Mouse (Mus musculus) stomach, embryonic 14.5 days (tissue): Measurements from ENCODE around the gene Rph3al. TPM values are rescaled to one million over a fixed set of nuclear protein-coding genes. Genes with fewer than 3 reads are reported as not detected.

Source experiments
- ATAC-seq: fragments of 200-750 bp; cut with Nextera tagmentation; 2 replicates; pipeline ENCODE4 v1.8.0; 2017; ENCODE audit warnings: low read depth, moderate TSS enrichment; ENCODE audit not compliant: insufficient number of reproducible peaks, insufficient read depth, low FRiP score
- H3K27ac ChIP-seq: fragments of 300-500 bp; sonication (generic); 2 replicates; pipeline ENCODE4 v1.5.1; 2014; ENCODE audit warnings: mild to moderate bottlenecking, low read length, moderate library complexity, mixed read lengths
- H3K27me3 ChIP-seq: fragments of 300-500 bp; sonication (generic); 2 replicates; pipeline ENCODE4 v1.6.1; 2014; ENCODE audit warnings: low read length, control low read depth, mixed read lengths; ENCODE audit not compliant: control insufficient read depth, insufficient read depth
- H3K36me3 ChIP-seq: fragments of 300-500 bp; sonication (generic); 2 replicates; pipeline ENCODE4 v1.6.1; 2014; ENCODE audit warnings: mild to moderate bottlenecking, control low read depth, low read length, moderate library complexity, mixed read lengths; ENCODE audit not compliant: control insufficient read depth, insufficient read depth
- H3K4me1 ChIP-seq: fragments of 300-500 bp; sonication (generic); 2 replicates; pipeline ENCODE4 v1.6.1; 2014; ENCODE audit warnings: low read length, control low read depth, mixed read lengths; ENCODE audit not compliant: control insufficient read depth, insufficient read depth
- H3K4me2 ChIP-seq: fragments of 300-500 bp; sonication (generic); replicated peaks from 2 replicates; pipeline ENCODE4 v1.6.1; 2014; ENCODE audit warnings: low read depth, low read length, control low read depth
- H3K4me3 ChIP-seq: fragments of 300-500 bp; sonication (generic); 2 replicates; pipeline ENCODE4 v1.5.1; 2014; ENCODE audit warnings: low read depth, low read length, control low read depth
- H3K9ac ChIP-seq: fragments of 300-500 bp; sonication (generic); replicated peaks from 2 replicates; pipeline ENCODE4 v1.6.1; 2014; ENCODE audit warnings: low read depth, mild to moderate bottlenecking, control low read depth, low read length, moderate library complexity, mixed read lengths
- H3K9me3 ChIP-seq: fragments of 300-500 bp; sonication (generic); 2 replicates; pipeline ENCODE4 v1.6.1; 2016; ENCODE audit warnings: low read depth, low read length, control low read depth; ENCODE audit not compliant: control insufficient read depth
- WGBS: fragments of 180-500 bp; shearing (Covaris S2); extraction: QIAGEN DNeasy Blood & Tissue Kit; methylation state at CpG from one replicate; pipeline ENCODE4 v1.1.7; 2014; 5-methylcytosine and 5-hydroxymethylcytosine counted together
- polyA plus RNA-seq: library from polyadenylated mRNA; unstranded; fragments of >200 nt; fragmentation: Nextera tagmentation; extraction: Ambion mirVana; gene quantifications from 2 replicates; pipeline ENCODE4 v1.2.1, GENCODE M21; 2014

Gene Rph3al
- polyA plus RNA-seq, 1 experiment from 2014 or later: 10.6 TPM

GRCm38 (mm10) chr11:75972916-75973567, 34.8 kb upstream of the Rph3al start:
- WGBS: 10% methylated on average over 7 of the region's 7 CpGs
- no peak overlapping the region for H3K4me2 ChIP-seq
- H3K4me3 ChIP-seq: no peak overlapping the region
- no peak overlapping the region for H3K9ac ChIP-seq
- H3K27me3 ChIP-seq: no peaks in the 10 kb centered on the region
- no peaks in the 10 kb centered on the region for H3K36me3 ChIP-seq
- no peak for ATAC-seq
- 0 out of 2 replicates have a peak, but pooled peaks cover 3% of the 10 kb centered on the region for H3K9me3 ChIP-seq
- H3K4me1 ChIP-seq: no peaks in the 10 kb centered on the region
- H3K27ac ChIP-seq: no peak overlapping the region

GRCm38 (mm10) chr11:75972188-75972587, 34.0 kb upstream of the Rph3al start:
- no peaks in the 10 kb centered on the region for H3K36me3 ChIP-seq
- ATAC-seq: no peak
- no peak overlapping the region for H3K27ac ChIP-seq
- no peak overlapping the region for H3K9ac ChIP-seq
- H3K27me3 ChIP-seq: no peaks in the 10 kb centered on the region
- WGBS: 78% methylated on average over 3 of the region's 3 CpGs
- H3K4me1 ChIP-seq: no peaks in the 10 kb centered on the region
- no peak overlapping the region for H3K4me2 ChIP-seq
- H3K9me3 ChIP-seq: 0 out of 2 replicates have a peak, but pooled peaks cover 3% of the 10 kb centered on the region
- no peak overlapping the region for H3K4me3 ChIP-seq

GRCm38 (mm10) chr11:75970629-75971028, 32.4 kb upstream of the Rph3al start:
- H3K4me1 ChIP-seq: 0 out of 2 replicates have a peak, but pooled peaks cover under 1% of the 10 kb centered on the region
- no peak overlapping the region for H3K27ac ChIP-seq
- 0 out of 2 replicates have a peak, but pooled peaks cover 3% of the 10 kb centered on the region for H3K9me3 ChIP-seq
- H3K27me3 ChIP-seq: no peaks in the 10 kb centered on the region
- 23% methylated on average over 3 of the region's 3 CpGs for WGBS
- no peak overlapping the region for H3K9ac ChIP-seq
- H3K36me3 ChIP-seq: no peaks in the 10 kb centered on the region
- ATAC-seq: no peak
- no peak overlapping the region for H3K4me3 ChIP-seq
- H3K4me2 ChIP-seq: no peak overlapping the region

GRCm38 (mm10) chr11:75968761-75969160, 30.5 kb upstream of the Rph3al start:
- no peak overlapping the region for H3K9ac ChIP-seq
- no peak overlapping the region for H3K27ac ChIP-seq
- no peak overlapping the region for H3K4me2 ChIP-seq
- ATAC-seq: no peak
- no peaks in the 10 kb centered on the region for H3K36me3 ChIP-seq
- no peak overlapping the region for H3K4me3 ChIP-seq
- H3K27me3 ChIP-seq: no peaks in the 10 kb centered on the region
- WGBS: 87% methylated on average over 6 of the region's 6 CpGs
- H3K9me3 ChIP-seq: no peaks in the 10 kb centered on the region
- peaks cover 12% of the 10 kb centered on the region for H3K4me1 ChIP-seq

- no peaks in the 10 kb centered on the region for H3K9me3 ChIP-seq
- peak overlapping the region; percentile 81; the same call in 1 of the 2 replicates for H3K27ac ChIP-seq
- H3K27me3 ChIP-seq: no peaks in the 10 kb centered on the region
- H3K4me1 ChIP-seq: peaks cover 15% of the 10 kb centered on the region
- H3K4me3 ChIP-seq: peak overlapping the region; percentile 59
- H3K4me2 ChIP-seq: peak overlapping the region; percentile 91
- H3K36me3 ChIP-seq: no peaks in the 10 kb centered on the region
- H3K9ac ChIP-seq: peak overlapping the region; percentile 49
- ATAC-seq: peak; percentile 78
- WGBS: under 1% methylated on average over 82 of the region's 90 CpGs
Observed at GRCm38 (mm10) chr11:75966401-75967372, 28.5 kb upstream of the Rph3al start.

- WGBS: 12% methylated on average over 28 of the region's 28 CpGs
- H3K9me3 ChIP-seq: no peaks in the 10 kb centered on the region
- peaks cover 15% of the 10 kb centered on the region for H3K4me1 ChIP-seq
- H3K9ac ChIP-seq: peak overlapping the region; percentile 49; the same call in 1 of the 2 replicates
- ATAC-seq: no peak
- H3K4me3 ChIP-seq: peak overlapping the region; percentile 59
- H3K27ac ChIP-seq: peak overlapping the region; percentile 81; the same call in 1 of the 2 replicates
- peak overlapping the region; percentile 91 for H3K4me2 ChIP-seq
- no peaks in the 10 kb centered on the region for H3K36me3 ChIP-seq
- no peaks in the 10 kb centered on the region for H3K27me3 ChIP-seq
Observed at GRCm38 (mm10) chr11:75965674-75966400, 27.6 kb upstream of the Rph3al start.

- Histone ChIP-seq H3K4me1 (peaks cover 15% of the 10 kb centered on the region), H3K27me3 (no peaks in the 10 kb centered on the region), H3K9me3 (no peaks in the 10 kb centered on the region), H3K4me2 (no peak overlapping the region), H3K9ac (no peak overlapping the region), H3K27ac (no peak overlapping the region), H3K36me3 (no peaks in the 10 kb centered on the region), H3K4me3 (no peak overlapping the region)
- no peak for ATAC-seq
- 59% methylated on average over 4 of the region's 4 CpGs for WGBS
Observed at GRCm38 (mm10) chr11:75964476-75964730, 26.2 kb upstream of the Rph3al start.
